8 mouse cellular contexts compared by ENCODE assay signal in genomic region chr7:55962004-55962908, GRCm38 (mm10). TPM values are rescaled to one million over a fixed set of nuclear protein-coding genes. Genes with fewer than 3 reads are reported as not detected.
DNase-seq lines count a peak whose midpoint lies in the region; ATAC-seq lines count a peak whose summit lies in the region.

TSS of gene Nipa2 (minus strand) at chr7:55962476.

- ATAC-seq in megakaryocyte progenitor cell, adult 5-6 weeks (replicated peaks; ENCODE audit: poor library complexity): peak; percentile 92

- peak; percentile 82 for DNase-seq in adipocyte (ENCODE audit: low spot score)
- DNase-seq in embryo, embryonic 10 days (ENCODE audit: low spot score): peak; percentile 94
- DNase-seq in gastrocnemius, postnatal 10 days: peak; percentile 97
- DNase-seq in induced T-regulatory cell, adult 2 months (ENCODE audit: low read depth): peak; percentile 95
- peak; percentile 82 to 92 for DNase-seq in left cerebral cortex, adult 9 months (ENCODE audit: low spot score in 2 of 2)
- peak; percentile 96 for DNase-seq in right cerebral cortex, postnatal 14 days
- DNase-seq in urinary bladder, postnatal 36 days (ENCODE audit: low spot score in 2 of 2): peak; percentile 90 to 93

RNA-seq across cellular contexts. Expression of gene Nipa2, which starts in this region (rescaled TPM):
- 10 to 100 TPM; 34.6 to 35.8 TPM for total RNA-seq in gastrocnemius, postnatal 10 days (2021)
- 55.1 and 56.7 TPM in 2 replicates for total RNA-seq in megakaryocyte progenitor cell, adult 5-6 weeks (2015)
- total RNA-seq in megakaryocyte progenitor cell, adult 5-6 weeks (2017): 32.1 and 35.4 TPM in 2 replicates

Comparison
In these comparisons a context has a peak if more than half of its experiments do, and no peak if none do; other contexts are left out.
1. Peak in every context shown above with its lines: DNase-seq and ATAC-seq.